Mouse (Mus musculus): ENCODE results near the gene Elobl. TPM values are rescaled to one million over a fixed set of nuclear protein-coding genes. Genes with fewer than 3 reads are reported as not detected.

Gene Elobl
- total and polyA plus RNA-seq, 3 experiments: not detected

- H3K4me3 ChIP-seq (ENCODE audit: low read depth, low read length): no peak overlapping the region
- peaks cover 38% of the 10 kb centered on the region for H3K4me1 ChIP-seq (ENCODE audit: insufficient read depth, low read depth, low read length)
- peaks cover 12% of the 10 kb centered on the region for H3K36me3 ChIP-seq (replicated peaks)
- no peak for DNase-seq (ENCODE audit: low spot score)
- no peaks in the 10 kb centered on the region for H3K9me3 ChIP-seq (replicated peaks)
- no peak for ATAC-seq (ENCODE audit: extremely low read depth, insufficient number of reproducible peaks, low FRiP score, poor library complexity, severe bottlenecking)
- TF ChIP-seq GATA1 (IDR thresholded peaks at IDR 0.05; ENCODE audit: borderline replicate concordance, low read length) (no peak), TAL1 (conservative IDR thresholded peaks at IDR 0.05; ENCODE audit: low read depth, low read length) (no peak), POLR2AphosphoS5 (IDR thresholded peaks at IDR 0.05; ENCODE audit: insufficient replicate concordance, low read depth, low read length) (no peak), GATA2 (IDR thresholded peaks at IDR 0.05; ENCODE audit: borderline replicate concordance, low read depth, low read length) (no peak), CTCF (IDR thresholded peaks at IDR 0.05; ENCODE audit: low read depth, low read length) (no peak)
- no peaks in the 10 kb centered on the region for H3K27me3 ChIP-seq (ENCODE audit: insufficient read depth, low read length)
Observed at GRCm38 (mm10) chr11:88994492-88994891, 27.8 kb upstream of the Elobl start.

- no peaks in the 10 kb centered on the region for H3K9me3 ChIP-seq (replicated peaks)
- H3K4me3 ChIP-seq (ENCODE audit: low read depth, low read length): no peak overlapping the region
- H3K36me3 ChIP-seq (replicated peaks): peaks cover 19% of the 10 kb centered on the region
- peaks cover 33% of the 10 kb centered on the region for H3K4me1 ChIP-seq (ENCODE audit: insufficient read depth, low read depth, low read length)
- H3K27me3 ChIP-seq (ENCODE audit: insufficient read depth, low read length): no peaks in the 10 kb centered on the region
- TF ChIP-seq CTCF (IDR thresholded peaks at IDR 0.05; ENCODE audit: low read depth, low read length): 0 out of 2 replicates have a peak, but pooled peaks have one; percentile 8
- TF ChIP-seq TAL1 (conservative IDR thresholded peaks at IDR 0.05; ENCODE audit: low read depth, low read length): no peak
- DNase-seq (ENCODE audit: low spot score): peak; percentile 50
- peak; percentile 54 for ATAC-seq (ENCODE audit: extremely low read depth, insufficient number of reproducible peaks, low FRiP score, poor library complexity, severe bottlenecking)
Observed at GRCm38 (mm10) chr11:88993625-88994024, 26.9 kb upstream of the Elobl start.

- no peaks in the 10 kb centered on the region for H3K9me3 ChIP-seq (replicated peaks)
- H3K27me3 ChIP-seq (ENCODE audit: insufficient read depth, low read length): no peaks in the 10 kb centered on the region
- no peak for ATAC-seq (ENCODE audit: extremely low read depth, insufficient number of reproducible peaks, low FRiP score, poor library complexity, severe bottlenecking)
- TF ChIP-seq CTCF (IDR thresholded peaks at IDR 0.05; ENCODE audit: low read depth, low read length): no peak
- DNase-seq (ENCODE audit: low spot score): no peak
- peaks cover 29% of the 10 kb centered on the region for H3K4me1 ChIP-seq (ENCODE audit: insufficient read depth, low read depth, low read length)
- H3K4me3 ChIP-seq (ENCODE audit: low read depth, low read length): no peak overlapping the region
- H3K36me3 ChIP-seq (replicated peaks): peaks cover 23% of the 10 kb centered on the region
Observed at GRCm38 (mm10) chr11:88993186-88993585, 26.5 kb upstream of the Elobl start.

- peak; percentile 45; the same call in 1 of the 2 replicates for ATAC-seq (ENCODE audit: extremely low read depth, insufficient number of reproducible peaks, low FRiP score, poor library complexity, severe bottlenecking)
- H3K9me3 ChIP-seq (replicated peaks): no peaks in the 10 kb centered on the region
- no peak for TF ChIP-seq TAL1 (conservative IDR thresholded peaks at IDR 0.05; ENCODE audit: low read depth, low read length)
- TF ChIP-seq GATA2 (IDR thresholded peaks at IDR 0.05; ENCODE audit: borderline replicate concordance, low read depth, low read length): no peak
- no peak for TF ChIP-seq POLR2AphosphoS5 (IDR thresholded peaks at IDR 0.05; ENCODE audit: insufficient replicate concordance, low read depth, low read length)
- no peak for TF ChIP-seq CTCF (IDR thresholded peaks at IDR 0.05; ENCODE audit: low read depth, low read length)
- TF ChIP-seq GATA1 (IDR thresholded peaks at IDR 0.05; ENCODE audit: borderline replicate concordance, low read length): no peak
- H3K4me3 ChIP-seq (ENCODE audit: low read depth, low read length): no peak overlapping the region
- H3K4me1 ChIP-seq (ENCODE audit: insufficient read depth, low read depth, low read length): peaks cover 12% of the 10 kb centered on the region
- H3K27me3 ChIP-seq (ENCODE audit: insufficient read depth, low read length): no peaks in the 10 kb centered on the region
- peak; percentile 23 for DNase-seq (ENCODE audit: low spot score)
- H3K36me3 ChIP-seq (replicated peaks): peaks cover 53% of the 10 kb centered on the region
Observed at GRCm38 (mm10) chr11:88989530-88989929, 22.8 kb upstream of the Elobl start.

- ATAC-seq (ENCODE audit: extremely low read depth, insufficient number of reproducible peaks, low FRiP score, poor library complexity, severe bottlenecking) (no peak), DNase-seq (ENCODE audit: low spot score) (no peak)
- peaks cover 58% of the 10 kb centered on the region for H3K36me3 ChIP-seq (replicated peaks)
- no peaks in the 10 kb centered on the region for H3K27me3 ChIP-seq (ENCODE audit: insufficient read depth, low read length)
- H3K4me3 ChIP-seq (ENCODE audit: low read depth, low read length): no peak overlapping the region
- no peaks in the 10 kb centered on the region for H3K9me3 ChIP-seq (replicated peaks)
- peaks cover 6% of the 10 kb centered on the region for H3K4me1 ChIP-seq (ENCODE audit: insufficient read depth, low read depth, low read length)
- TF ChIP-seq POLR2AphosphoS5 (IDR thresholded peaks at IDR 0.05; ENCODE audit: insufficient replicate concordance, low read depth, low read length): no peak
- TF ChIP-seq GATA2 (IDR thresholded peaks at IDR 0.05; ENCODE audit: borderline replicate concordance, low read depth, low read length): no peak
- TF ChIP-seq TAL1 (conservative IDR thresholded peaks at IDR 0.05; ENCODE audit: low read depth, low read length): no peak
- TF ChIP-seq CTCF (IDR thresholded peaks at IDR 0.05; ENCODE audit: low read depth, low read length): no peak
Observed at GRCm38 (mm10) chr11:88988956-88989355, 22.2 kb upstream of the Elobl start.

- Histone ChIP-seq H3K27me3 (ENCODE audit: insufficient read depth, low read length) (no peaks in the 10 kb centered on the region), H3K36me3 (replicated peaks) (peaks cover 81% of the 10 kb centered on the region), H3K4me3 (ENCODE audit: low read depth, low read length) (no peak overlapping the region), H3K4me1 (ENCODE audit: insufficient read depth, low read depth, low read length) (no peaks in the 10 kb centered on the region), H3K9me3 (replicated peaks) (no peaks in the 10 kb centered on the region)
- no peak for TF ChIP-seq POLR2AphosphoS5 (IDR thresholded peaks at IDR 0.05; ENCODE audit: insufficient replicate concordance, low read depth, low read length)
- no peak for TF ChIP-seq GATA2 (IDR thresholded peaks at IDR 0.05; ENCODE audit: borderline replicate concordance, low read depth, low read length)
- ATAC-seq (ENCODE audit: extremely low read depth, insufficient number of reproducible peaks, low FRiP score, poor library complexity, severe bottlenecking): no peak
- DNase-seq (ENCODE audit: low spot score): no peak
Observed at GRCm38 (mm10) chr11:88986616-88987015, 19.9 kb upstream of the Elobl start.

- Histone ChIP-seq H3K4me1 (ENCODE audit: insufficient read depth, low read depth, low read length) (peaks cover 3% of the 10 kb centered on the region; the same call in 1 of the 2 replicates), H3K4me3 (ENCODE audit: low read depth, low read length) (no peak overlapping the region), H3K27me3 (ENCODE audit: insufficient read depth, low read length) (no peaks in the 10 kb centered on the region), H3K36me3 (replicated peaks) (peaks cover 69% of the 10 kb centered on the region), H3K9me3 (replicated peaks) (no peaks in the 10 kb centered on the region)
- DNase-seq (ENCODE audit: low spot score): no peak
- TF ChIP-seq POLR2AphosphoS5 (IDR thresholded peaks at IDR 0.05; ENCODE audit: insufficient replicate concordance, low read depth, low read length) (no peak), CTCF (IDR thresholded peaks at IDR 0.05; ENCODE audit: low read depth, low read length) (no peak), TAL1 (conservative IDR thresholded peaks at IDR 0.05; ENCODE audit: low read depth, low read length) (no peak), GATA2 (IDR thresholded peaks at IDR 0.05; ENCODE audit: borderline replicate concordance, low read depth, low read length) (no peak), GATA1 (IDR thresholded peaks at IDR 0.05; ENCODE audit: borderline replicate concordance, low read length) (no peak)
- no peak for ATAC-seq (ENCODE audit: extremely low read depth, insufficient number of reproducible peaks, low FRiP score, poor library complexity, severe bottlenecking)
Observed at GRCm38 (mm10) chr11:88981337-88981736, 14.6 kb upstream of the Elobl start.
